Mouse (Mus musculus): Measurements from ENCODE around the gene Prkaca.

DNA sequence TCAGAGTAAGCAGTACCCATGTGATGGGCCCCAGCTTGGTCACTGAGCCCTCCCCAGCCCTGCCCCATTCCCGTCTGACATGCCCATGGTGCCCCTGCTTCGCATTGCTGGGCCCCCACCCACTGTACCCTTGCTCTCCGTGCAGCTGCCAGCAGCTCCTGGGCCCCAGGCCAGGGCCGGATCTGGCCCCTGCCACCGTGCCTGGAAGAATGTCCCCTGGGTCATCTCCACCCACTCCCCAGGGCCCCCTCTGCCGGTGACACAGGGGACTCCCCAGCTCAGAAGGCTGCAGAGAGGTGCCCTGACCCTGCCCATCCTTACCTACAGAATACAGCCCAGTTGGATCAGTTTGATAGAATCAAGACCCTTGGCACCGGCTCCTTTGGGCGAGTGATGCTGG, 8.1 kb downstream of the Prkaca start:
- TF ChIP-seq CTCF (IDR thresholded peaks at IDR 0.05; ENCODE audit: extremely low read depth, insufficient read depth, low read length) (no peak), POLR2A (IDR thresholded peaks at IDR 0.05; ENCODE audit: extremely low read depth, insufficient read depth, low read length) (no peak)
